ENCODE assay signal across 8 mouse cellular contexts in genomic region chr6:90988648-90989317, GRCm38 (mm10). TPM values are rescaled to one million over a fixed set of nuclear protein-coding genes. Genes with fewer than 3 reads are reported as not detected.
DNase-seq lines count a peak whose midpoint lies in the region; ATAC-seq and TF ChIP-seq lines count a peak whose summit lies in the region.

Gene Iqsec1, minus strand, starts transcription at chr6:90988685.

- peak; percentile 19; the same call in 1 of the 2 replicates for TF ChIP-seq CTCF in cortical plate, adult 2 months (IDR thresholded peaks at IDR 0.05; ENCODE audit: extremely low read depth, insufficient read depth, low read length)
- TF ChIP-seq CTCF in hindbrain, postnatal 0 days (IDR thresholded peaks at IDR 0.05; ENCODE audit: low read depth) = peak; percentile 54

- H3K9me3 ChIP-seq in hindbrain, postnatal 0 days (ENCODE audit: low read length) = no peaks in the 10 kb centered on the region

- H3K4me1 ChIP-seq in cortical plate, adult 2 months (ENCODE audit: control insufficient read depth, insufficient read depth, low read length) = peaks cover 3% of the 10 kb centered on the region
- peaks cover 7% of the 10 kb centered on the region for H3K4me1 ChIP-seq in hindbrain, postnatal 0 days (ENCODE audit: insufficient read depth, low read length)

- H3K4me2 ChIP-seq in hindbrain, postnatal 0 days (ENCODE audit: low read depth, low read length) = peak within 1 kb of the TSS; percentile 93

- no peaks in the 10 kb centered on the region for H3K27me3 ChIP-seq in hindbrain, postnatal 0 days (ENCODE audit: insufficient read depth, low read length)

- TF ChIP-seq POLR2A in cortical plate, adult 2 months (IDR thresholded peaks at IDR 0.05; ENCODE audit: extremely low read depth, insufficient read depth, low read length) = 0 out of 2 replicates have a peak, but pooled peaks have one; percentile 32

- no peaks in the 10 kb centered on the region for H3K36me3 ChIP-seq in hindbrain, postnatal 0 days (ENCODE audit: insufficient read depth, low read length)

- WGBS in hindbrain, postnatal 0 days = 1% methylated on average over 26 of the region's 39 CpGs

- H3K27ac ChIP-seq in cortical plate, adult 2 months (ENCODE audit: insufficient read depth, low read length) = peak within 1 kb of the TSS; percentile 4
- peak within 1 kb of the TSS; percentile 45; the same call in 1 of the 2 replicates for H3K27ac ChIP-seq in hindbrain, postnatal 0 days

- peak within 1 kb of the TSS; percentile 73 for H3K9ac ChIP-seq in hindbrain, postnatal 0 days (replicated peaks; ENCODE audit: low read length)

- H3K4me3 ChIP-seq in cortical plate, adult 2 months (ENCODE audit: insufficient read depth, low read length) = peak within 1 kb of the TSS; percentile 52
- peak within 1 kb of the TSS; percentile 68 for H3K4me3 ChIP-seq in hindbrain, postnatal 0 days (ENCODE audit: low read length)

- ATAC-seq in activated CD4-positive, CD25-positive, alpha-beta regulatory T cell, adult 4 months = peak; percentile 59
- peak; percentile 95 for ATAC-seq in hindbrain, postnatal 0 days

- DNase-seq in gastrocnemius, adult 8-10 months (ENCODE audit: low spot score in 2 of 2) = peak; percentile 59 to 78
- peak; percentile 95 for DNase-seq in hindbrain, postnatal 0 days (ENCODE audit: low spot score)
- peak; percentile 78 to 85 for DNase-seq in left cerebral cortex, adult 18-20 months (ENCODE audit: low spot score in 2 of 2)
- peak; percentile 91 to 95 for DNase-seq in lung, postnatal 4 days
- DNase-seq in retina, postnatal 1 day = peak; percentile 98
- DNase-seq in thymus, postnatal 4 days = peak; percentile 90

RNA-seq across cellular contexts. Expression of gene Iqsec1, which starts in this region (rescaled TPM):
- 10 to 100 TPM in 1 of 2 experiments, 1 to 10 TPM in 1; 6.7 to 10.2 TPM for polyA plus RNA-seq in activated CD4-positive, CD25-positive, alpha-beta regulatory T cell, adult 4 months (2017; shearing (Covaris generic))
- 186 and 194 TPM in 2 replicates for polyA plus RNA-seq in cortical plate, adult 2 months (2012; rRNA removed)
- total RNA-seq in gastrocnemius, adult 8-10 months (2022) = 100 to 1,000 TPM; 103 to 120 (median 106) TPM
- 175 and 179 TPM in 2 replicates for total RNA-seq in hindbrain, postnatal 0 days (2014; rRNA removed)
- 29.0 and 29.3 TPM in 2 replicates for polyA plus RNA-seq in hindbrain, postnatal 0 days (2015; fragmentation: Nextera tagmentation; extraction: Ambion mirVana)
- 100 to 1,000 TPM; 343 TPM for total RNA-seq in left cerebral cortex, adult 18-20 months (2021)

Comparison
In these comparisons a context has a peak if more than half of its experiments do, and no peak if none do; other contexts are left out.
1. Peak in every context shown above with its lines: DNase-seq, ATAC-seq, H3K4me3 ChIP-seq and H3K27ac ChIP-seq.